Mouse (Mus musculus) G1E (cell line): ENCODE measurements around the gene A2ml1.

Source experiments
- CTCF ChIP-seq: IDR thresholded peaks from 2 replicates; pipeline ENCODE4 v1.5.1; 2012; ENCODE audit warnings: low read depth, low read length, inconsistent platforms, mixed read lengths
- GATA1 ChIP-seq: IDR thresholded peaks from 2 replicates; pipeline ENCODE4 v1.6.1; 2012; ENCODE audit warnings: borderline replicate concordance, low read length, inconsistent platforms, mixed read lengths
- GATA2 ChIP-seq: IDR thresholded peaks from 2 replicates; pipeline ENCODE4 v1.6.1; 2012; ENCODE audit warnings: low read depth, low read length, inconsistent platforms, borderline replicate concordance
- POLR2AphosphoS5 ChIP-seq: IDR thresholded peaks from 2 replicates; pipeline ENCODE4 v1.6.1; 2012; ENCODE audit warnings: low read depth, low read length, inconsistent platforms; ENCODE audit not compliant: insufficient replicate concordance
- TAL1 ChIP-seq: conservative IDR thresholded peaks from 2 replicates; pipeline ENCODE4 v1.6.1; 2012; ENCODE audit warnings: low read depth, low read length, inconsistent platforms, mixed read lengths

- no peak for TF ChIP-seq CTCF
- no peak for TF ChIP-seq GATA1
- TF ChIP-seq TAL1, result no peak
- no peak for TF ChIP-seq GATA2
- no peak for TF ChIP-seq POLR2AphosphoS5
Observed at GRCm38 (mm10) chr6:128604512-128604911, 23.1 kb upstream of the A2ml1 start.
